Mouse (Mus musculus): ENCODE results near the gene Clps. TPM values are rescaled to one million over a fixed set of nuclear protein-coding genes. Genes with fewer than 3 reads are reported as not detected.

Gene Clps
- polyA plus RNA-seq, 1 experiment: not detected

- Histone ChIP-seq H3K36me3 (replicated peaks; ENCODE audit: low read length) (no peaks in the 10 kb centered on the region), H3K4me3 (replicated peaks) (no peak overlapping the region), H3K4me1 (peaks cover 7% of the 10 kb centered on the region), H3K27me3 (replicated peaks) (peaks cover 23% of the 10 kb centered on the region), H3K9me3 (no peaks in the 10 kb centered on the region)
- TF ChIP-seq FLI1 (IDR thresholded peaks at IDR 0.05; ENCODE audit: low read length) (no peak), GATA1 (IDR thresholded peaks at IDR 0.05; ENCODE audit: borderline replicate concordance, low read length) (no peak)
Observed at GRCm38 (mm10) chr17:28581056-28581455, 20.5 kb upstream of the Clps start.

DNA sequence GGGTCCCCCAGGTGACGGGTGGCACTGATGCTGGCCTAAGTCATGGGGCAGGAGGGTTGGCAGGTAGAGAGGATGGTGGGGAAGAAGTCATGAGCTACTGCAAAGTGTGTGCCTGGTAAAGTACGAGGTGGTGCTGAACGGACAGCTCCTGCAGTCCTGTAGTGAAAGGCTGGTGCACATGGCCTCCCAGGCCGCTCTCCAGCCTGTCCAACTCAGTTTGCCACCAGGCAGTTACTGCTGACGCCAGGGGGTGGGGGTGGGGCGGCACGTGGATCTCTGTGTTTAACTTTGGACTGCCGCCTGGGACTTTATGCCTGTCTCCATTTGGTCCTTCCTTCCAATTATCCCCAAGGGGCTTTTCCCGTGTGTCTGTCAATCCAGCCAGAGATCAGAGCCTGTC is 19.8 kb upstream of the Clps start:
- Histone ChIP-seq H3K27me3 (replicated peaks) (peaks cover 30% of the 10 kb centered on the region), H3K4me1 (peaks cover 13% of the 10 kb centered on the region), H3K9me3 (no peaks in the 10 kb centered on the region), H3K4me3 (replicated peaks) (peak overlapping the region; percentile 21), H3K36me3 (replicated peaks; ENCODE audit: low read length) (no peaks in the 10 kb centered on the region)
- TF ChIP-seq FLI1 (IDR thresholded peaks at IDR 0.05; ENCODE audit: low read length) (no peak), GATA1 (IDR thresholded peaks at IDR 0.05; ENCODE audit: borderline replicate concordance, low read length) (no peak)

DNA sequence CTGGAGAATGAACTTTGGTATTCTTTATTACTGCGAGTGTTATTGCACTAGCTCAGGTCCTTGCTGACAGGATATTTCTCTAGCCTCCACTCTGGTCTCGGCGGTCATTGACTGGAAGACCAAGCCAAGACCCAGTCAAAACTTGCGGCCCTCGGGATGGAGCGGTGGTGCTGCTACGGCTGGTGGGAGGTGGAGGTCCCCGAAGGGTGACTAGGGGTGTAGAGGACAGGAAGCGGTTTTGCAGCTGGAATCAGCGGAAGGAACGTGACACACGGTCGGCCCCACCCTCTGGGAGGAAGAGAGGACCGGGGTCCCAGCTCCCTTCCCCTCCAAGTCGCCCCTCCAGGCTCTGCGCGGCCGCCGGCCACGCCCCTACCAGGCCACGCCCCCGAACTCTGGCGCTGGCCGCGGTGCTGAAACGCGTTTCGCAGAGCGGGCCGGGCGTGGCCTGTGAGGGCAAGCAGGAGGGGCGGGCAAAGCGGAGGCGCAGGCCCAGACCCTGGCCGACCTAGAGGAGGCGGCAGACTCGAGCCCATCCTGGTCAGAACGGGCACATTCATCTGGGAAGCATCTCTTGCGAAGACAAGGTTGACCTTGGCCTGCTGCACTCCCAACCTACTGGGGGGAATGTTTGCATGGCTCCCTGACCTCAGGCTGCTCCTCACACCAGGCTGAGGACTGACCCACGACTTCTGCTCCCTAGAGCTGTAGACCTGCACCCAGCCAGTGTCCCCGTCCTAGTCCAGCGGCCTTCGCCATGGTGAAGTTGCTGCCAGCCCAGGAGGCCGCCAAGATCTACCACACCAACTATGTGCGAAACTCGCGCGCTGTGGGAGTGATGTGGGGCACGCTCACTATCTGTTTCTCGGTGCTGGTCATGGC is 14.9 kb upstream of the Clps start, which contains the start of gene Lhfpl5:
Lhfpl5 (plus strand) TSS at position 398 of the 882 bp plus-strand sequence.
- H3K9me3 ChIP-seq: no peaks in the 10 kb centered on the region
- no peaks in the 10 kb centered on the region for H3K36me3 ChIP-seq (replicated peaks; ENCODE audit: low read length)
- peak within 1 kb of the TSS; percentile 62 for H3K4me3 ChIP-seq (replicated peaks)
- H3K4me1 ChIP-seq: peaks cover 10% of the 10 kb centered on the region
- peaks cover 45% of the 10 kb centered on the region for H3K27me3 ChIP-seq (replicated peaks)
- TF ChIP-seq FLI1 (IDR thresholded peaks at IDR 0.05; ENCODE audit: low read length): no peak
- TF ChIP-seq GATA1 (IDR thresholded peaks at IDR 0.05; ENCODE audit: borderline replicate concordance, low read length): no peak

- TF ChIP-seq FLI1 (IDR thresholded peaks at IDR 0.05; ENCODE audit: low read length) (no peak), GATA1 (IDR thresholded peaks at IDR 0.05; ENCODE audit: borderline replicate concordance, low read length) (no peak)
- Histone ChIP-seq H3K4me1 (peaks cover 10% of the 10 kb centered on the region), H3K36me3 (replicated peaks; ENCODE audit: low read length) (no peaks in the 10 kb centered on the region), H3K9me3 (no peaks in the 10 kb centered on the region), H3K4me3 (replicated peaks) (no peak overlapping the region), H3K27me3 (replicated peaks) (peaks cover 38% of the 10 kb centered on the region)
Observed at GRCm38 (mm10) chr17:28572941-28573340, 12.4 kb upstream of the Clps start.

DNA sequence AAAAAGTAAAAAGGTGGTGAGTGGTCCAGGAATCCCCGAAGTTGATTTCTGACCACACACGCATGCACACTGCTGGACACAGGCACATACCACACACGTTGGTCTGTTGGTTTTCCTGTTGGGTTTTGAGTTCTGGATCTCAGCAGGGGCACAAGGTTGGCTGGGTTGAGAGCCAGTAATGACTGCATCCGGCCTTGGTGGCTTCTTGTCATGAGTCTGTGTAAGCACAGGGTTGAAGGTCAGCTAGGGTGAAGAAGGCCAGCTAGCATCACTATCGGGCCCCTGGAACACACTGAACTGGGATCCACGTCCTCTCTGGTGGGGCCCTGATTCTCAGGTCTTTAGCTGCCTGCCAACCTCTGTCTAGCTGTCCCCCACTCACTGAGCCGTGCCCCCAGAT is 12.0 kb upstream of the Clps start:
- TF ChIP-seq GATA1 (IDR thresholded peaks at IDR 0.05; ENCODE audit: borderline replicate concordance, low read length): no peak
- no peak for TF ChIP-seq FLI1 (IDR thresholded peaks at IDR 0.05; ENCODE audit: low read length)
- H3K36me3 ChIP-seq (replicated peaks; ENCODE audit: low read length): no peaks in the 10 kb centered on the region

DNA sequence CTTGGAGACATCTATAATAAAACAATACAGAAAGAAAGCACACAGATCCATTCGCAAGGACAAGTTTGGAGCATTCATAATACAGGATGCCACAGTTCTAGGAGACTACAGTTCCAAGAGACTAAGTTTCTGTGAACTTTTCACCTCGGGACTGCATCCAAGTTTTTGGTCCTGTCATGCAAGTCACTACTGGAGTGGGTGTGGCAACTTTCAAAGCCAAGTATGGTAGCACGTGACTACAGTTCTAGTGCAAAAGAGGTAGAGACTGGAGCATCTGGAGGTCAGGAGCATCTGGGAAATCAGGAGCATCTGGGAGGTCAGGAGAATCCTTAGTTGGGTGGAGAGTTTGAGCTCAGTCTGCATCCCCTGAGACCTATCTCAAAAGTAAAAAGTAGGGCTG is 11.3 kb upstream of the Clps start:
- Histone ChIP-seq H3K36me3 (replicated peaks; ENCODE audit: low read length) (no peaks in the 10 kb centered on the region), H3K4me3 (replicated peaks) (no peak overlapping the region), H3K9me3 (no peaks in the 10 kb centered on the region), H3K27me3 (replicated peaks) (peaks cover 33% of the 10 kb centered on the region), H3K4me1 (peaks cover 10% of the 10 kb centered on the region)
- no peak for TF ChIP-seq GATA1 (IDR thresholded peaks at IDR 0.05; ENCODE audit: borderline replicate concordance, low read length)
- TF ChIP-seq FLI1 (IDR thresholded peaks at IDR 0.05; ENCODE audit: low read length): no peak

More for the DNA sequence above, 12.0 kb upstream of the Clps start:
- H3K9me3 ChIP-seq: no peaks in the 10 kb centered on the region
- H3K4me3 ChIP-seq (replicated peaks): no peak overlapping the region
- peaks cover 10% of the 10 kb centered on the region for H3K4me1 ChIP-seq
- peaks cover 35% of the 10 kb centered on the region for H3K27me3 ChIP-seq (replicated peaks)

DNA sequence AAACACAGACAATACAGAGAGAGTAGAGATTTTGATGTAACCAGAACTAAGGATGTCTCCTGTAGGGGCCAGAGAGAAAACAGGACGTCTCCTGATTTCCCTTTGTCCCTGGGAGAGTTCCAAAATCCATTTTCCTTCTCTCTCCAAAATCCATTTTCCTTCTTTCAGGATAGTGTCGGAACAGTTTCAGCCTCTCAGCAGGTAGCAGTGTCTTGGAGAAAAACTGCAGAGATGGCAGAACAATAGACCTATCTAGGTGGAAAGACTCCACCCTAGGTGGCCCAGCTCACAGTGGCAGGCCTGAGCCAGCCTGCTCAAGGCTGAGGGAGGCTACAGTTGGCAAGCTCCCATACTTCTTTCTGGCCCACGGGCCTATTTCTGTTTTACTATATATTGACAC is 7.0 kb upstream of the Clps start:
- no peaks in the 10 kb centered on the region for H3K36me3 ChIP-seq (replicated peaks; ENCODE audit: low read length)
- no peaks in the 10 kb centered on the region for H3K9me3 ChIP-seq
- peaks cover 11% of the 10 kb centered on the region for H3K27me3 ChIP-seq (replicated peaks)
- H3K4me1 ChIP-seq: peaks cover 4% of the 10 kb centered on the region; the same call in 1 of the 2 replicates
- no peak overlapping the region for H3K4me3 ChIP-seq (replicated peaks)
- TF ChIP-seq FLI1 (IDR thresholded peaks at IDR 0.05; ENCODE audit: low read length) (no peak), GATA1 (IDR thresholded peaks at IDR 0.05; ENCODE audit: borderline replicate concordance, low read length) (no peak)

- Histone ChIP-seq H3K9me3 (no peaks in the 10 kb centered on the region), H3K4me3 (replicated peaks) (no peak overlapping the region), H3K27me3 (replicated peaks) (peaks cover 23% of the 10 kb centered on the region), H3K4me1 (peaks cover 4% of the 10 kb centered on the region; the same call in 1 of the 2 replicates), H3K36me3 (replicated peaks; ENCODE audit: low read length) (no peaks in the 10 kb centered on the region)
- TF ChIP-seq GATA1 (IDR thresholded peaks at IDR 0.05; ENCODE audit: borderline replicate concordance, low read length) (no peak), FLI1 (IDR thresholded peaks at IDR 0.05; ENCODE audit: low read length) (no peak)
Observed at GRCm38 (mm10) chr17:28565181-28565580, 4.6 kb upstream of the Clps start.

GRCm38 (mm10) chr17:28561613-28562012 is 1.0 kb upstream of the Clps start:
- no peak overlapping the region for H3K4me3 ChIP-seq (replicated peaks)
- TF ChIP-seq GATA1 (IDR thresholded peaks at IDR 0.05; ENCODE audit: borderline replicate concordance, low read length): no peak
- TF ChIP-seq FLI1 (IDR thresholded peaks at IDR 0.05; ENCODE audit: low read length): no peak
- peaks cover 46% of the 10 kb centered on the region for H3K27me3 ChIP-seq (replicated peaks)

DNA sequence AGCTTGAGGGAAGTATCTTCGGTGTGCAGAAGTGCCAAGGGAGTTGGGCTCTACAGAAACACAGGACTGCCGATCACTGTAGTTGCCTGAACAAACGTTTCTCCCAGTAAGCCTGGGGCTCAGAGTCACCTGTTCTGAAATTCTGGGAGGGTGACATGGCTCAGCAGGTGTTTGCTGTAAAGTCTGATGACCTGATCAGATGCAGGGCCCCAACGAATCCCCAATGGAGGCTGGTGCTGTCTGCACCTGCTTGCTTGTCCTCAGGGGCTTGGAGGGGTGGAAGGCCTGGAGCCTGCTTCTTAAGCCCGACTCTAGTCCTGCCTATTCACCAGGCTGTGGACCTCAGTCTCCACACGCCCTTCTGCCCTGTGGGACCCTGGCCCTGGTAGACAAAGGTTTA is 2.8 kb downstream of the Clps start:
- Histone ChIP-seq H3K4me1 (peaks cover 16% of the 10 kb centered on the region), H3K36me3 (replicated peaks; ENCODE audit: low read length) (no peaks in the 10 kb centered on the region), H3K27me3 (replicated peaks) (peaks cover 55% of the 10 kb centered on the region), H3K9me3 (no peaks in the 10 kb centered on the region), H3K4me3 (replicated peaks) (no peak overlapping the region)
- TF ChIP-seq FLI1 (IDR thresholded peaks at IDR 0.05; ENCODE audit: low read length) (no peak), GATA1 (IDR thresholded peaks at IDR 0.05; ENCODE audit: borderline replicate concordance, low read length) (no peak)

More at GRCm38 (mm10) chr17:28561613-28562012, 1.0 kb upstream of the Clps start:
- Histone ChIP-seq H3K9me3 (no peaks in the 10 kb centered on the region), H3K36me3 (replicated peaks; ENCODE audit: low read length) (no peaks in the 10 kb centered on the region), H3K4me1 (peaks cover 14% of the 10 kb centered on the region)

Data from megakaryocyte, embryonic 14.5 days (primary cell).